Mouse (Mus musculus): ENCODE measurements around the gene Dnajc4. TPM values are rescaled to one million over a fixed set of nuclear protein-coding genes. Genes with fewer than 3 reads are reported as not detected.

Dnajc4 gene
- polyA plus RNA-seq (2015; fragmentation: Nextera tagmentation; extraction: Ambion mirVana), result 18.3 and 23.3 TPM in 2 replicates

- H3K27me3 ChIP-seq (replicated peaks; ENCODE audit: control insufficient read depth, insufficient read depth, low read length), result no peaks in the 10 kb centered on the region
- H3K36me3 ChIP-seq (ENCODE audit: control insufficient read depth, insufficient read depth), result no peaks in the 10 kb centered on the region
- H3K9ac ChIP-seq (replicated peaks; ENCODE audit: low read depth, low read length), result peak within 1 kb of the TSS; percentile 67
- peak; percentile 96 for ATAC-seq
- WGBS, result 2% methylated on average over 37 of the region's 37 CpGs
- peak within 1 kb of the TSS; percentile 85 for H3K4me2 ChIP-seq (ENCODE audit: low read length)
- no peaks in the 10 kb centered on the region for H3K9me3 ChIP-seq (ENCODE audit: control insufficient read depth, low read length)
- peaks cover 44% of the 10 kb centered on the region for H3K4me1 ChIP-seq (replicated peaks; ENCODE audit: control insufficient read depth, insufficient read depth, low read length)
- peak within 1 kb of the TSS; percentile 54; the same call in 1 of the 2 replicates for H3K27ac ChIP-seq (ENCODE audit: low read length)
- peak within 1 kb of the TSS; percentile 65 for H3K4me3 ChIP-seq (replicated peaks; ENCODE audit: low read length)
Observed at GRCm38 (mm10) chr19:6992011-6992858, at the start of gene Dnajc4. TSS of gene Dnajc4 (minus strand) at chr19:6992572.

GRCm38 (mm10) chr19:7041171-7041570 is 48.8 kb upstream of the Dnajc4 start:
- Histone ChIP-seq H3K4me1 (replicated peaks; ENCODE audit: control insufficient read depth, insufficient read depth, low read length) (peaks cover 29% of the 10 kb centered on the region), H3K36me3 (ENCODE audit: control insufficient read depth, insufficient read depth) (no peaks in the 10 kb centered on the region), H3K27me3 (replicated peaks; ENCODE audit: control insufficient read depth, insufficient read depth, low read length) (no peaks in the 10 kb centered on the region), H3K9me3 (ENCODE audit: control insufficient read depth, low read length) (no peaks in the 10 kb centered on the region), H3K4me2 (ENCODE audit: low read length) (no peak overlapping the region), H3K4me3 (replicated peaks; ENCODE audit: low read length) (no peak overlapping the region; the same call in 1 of the 2 replicates), H3K9ac (replicated peaks; ENCODE audit: low read depth, low read length) (no peak overlapping the region), H3K27ac (ENCODE audit: low read length) (no peak overlapping the region)
- no peak for ATAC-seq
- 73% methylated on average over 2 of the region's 2 CpGs for WGBS

- Histone ChIP-seq H3K27ac (ENCODE audit: low read length) (peak overlapping the region; percentile 98), H3K4me3 (replicated peaks; ENCODE audit: low read length) (peak overlapping the region; percentile 64), H3K9me3 (ENCODE audit: control insufficient read depth, low read length) (no peaks in the 10 kb centered on the region), H3K36me3 (ENCODE audit: control insufficient read depth, insufficient read depth) (no peaks in the 10 kb centered on the region), H3K27me3 (replicated peaks; ENCODE audit: control insufficient read depth, insufficient read depth, low read length) (no peaks in the 10 kb centered on the region), H3K4me2 (ENCODE audit: low read length) (peak overlapping the region; percentile 97), H3K9ac (replicated peaks; ENCODE audit: low read depth, low read length) (peak overlapping the region; percentile 82), H3K4me1 (replicated peaks; ENCODE audit: control insufficient read depth, insufficient read depth, low read length) (peaks cover 29% of the 10 kb centered on the region)
- no peak for ATAC-seq
- WGBS, result 21% methylated on average over 13 of the region's 13 CpGs
Observed at GRCm38 (mm10) chr19:7040637-7041130, 48.3 kb upstream of the Dnajc4 start.

- H3K4me2 ChIP-seq (ENCODE audit: low read length), result peak within 1 kb of the TSS; percentile 97
- H3K27ac ChIP-seq (ENCODE audit: low read length), result peak within 1 kb of the TSS; percentile 98
- peaks cover 29% of the 10 kb centered on the region for H3K4me1 ChIP-seq (replicated peaks; ENCODE audit: control insufficient read depth, insufficient read depth, low read length)
- peak within 1 kb of the TSS; percentile 98 for H3K4me3 ChIP-seq (replicated peaks; ENCODE audit: low read length)
- H3K9ac ChIP-seq (replicated peaks; ENCODE audit: low read depth, low read length), result peak within 1 kb of the TSS; percentile 96
- H3K36me3 ChIP-seq (ENCODE audit: control insufficient read depth, insufficient read depth), result peaks cover 2% of the 10 kb centered on the region; the same call in 1 of the 2 replicates
- no peaks in the 10 kb centered on the region for H3K27me3 ChIP-seq (replicated peaks; ENCODE audit: control insufficient read depth, insufficient read depth, low read length)
- ATAC-seq, result peak; percentile 99
- no peaks in the 10 kb centered on the region for H3K9me3 ChIP-seq (ENCODE audit: control insufficient read depth, low read length)
- WGBS, result under 1% methylated on average over 48 of the region's 49 CpGs
Observed at GRCm38 (mm10) chr19:7039841-7040636, 47.7 kb upstream of the Dnajc4 start, which contains the start of gene Stip1. TSS of gene Stip1 (minus strand) at chr19:7039967.

GRCm38 (mm10) chr19:7039088-7039720 is 46.8 kb upstream of the Dnajc4 start:
- Histone ChIP-seq H3K4me2 (ENCODE audit: low read length) (peak overlapping the region; percentile 93), H3K4me1 (replicated peaks; ENCODE audit: control insufficient read depth, insufficient read depth, low read length) (peaks cover 29% of the 10 kb centered on the region), H3K36me3 (ENCODE audit: control insufficient read depth, insufficient read depth) (peaks cover 7% of the 10 kb centered on the region), H3K27me3 (replicated peaks; ENCODE audit: control insufficient read depth, insufficient read depth, low read length) (no peaks in the 10 kb centered on the region), H3K4me3 (replicated peaks; ENCODE audit: low read length) (peak overlapping the region; percentile 98), H3K9me3 (ENCODE audit: control insufficient read depth, low read length) (no peaks in the 10 kb centered on the region), H3K9ac (replicated peaks; ENCODE audit: low read depth, low read length) (peak overlapping the region; percentile 96), H3K27ac (ENCODE audit: low read length) (peak overlapping the region; percentile 91)
- peak; percentile 0; the same call in 1 of the 2 replicates for ATAC-seq
- WGBS, result under 1% methylated on average over 35 of the region's 35 CpGs

- H3K36me3 ChIP-seq (ENCODE audit: control insufficient read depth, insufficient read depth), result peaks cover 40% of the 10 kb centered on the region
- WGBS, result 93% methylated on average over 5 of the region's 5 CpGs
- no peak overlapping the region for H3K27ac ChIP-seq (ENCODE audit: low read length)
- no peak overlapping the region for H3K4me2 ChIP-seq (ENCODE audit: low read length)
- no peaks in the 10 kb centered on the region for H3K27me3 ChIP-seq (replicated peaks; ENCODE audit: control insufficient read depth, insufficient read depth, low read length)
- no peak for ATAC-seq
- no peak overlapping the region for H3K9ac ChIP-seq (replicated peaks; ENCODE audit: low read depth, low read length)
- H3K9me3 ChIP-seq (ENCODE audit: control insufficient read depth, low read length), result no peaks in the 10 kb centered on the region
- peaks cover 21% of the 10 kb centered on the region for H3K4me1 ChIP-seq (replicated peaks; ENCODE audit: control insufficient read depth, insufficient read depth, low read length)
- H3K4me3 ChIP-seq (replicated peaks; ENCODE audit: low read length), result no peak overlapping the region
Observed at GRCm38 (mm10) chr19:7034006-7034405, 41.6 kb upstream of the Dnajc4 start.

- Histone ChIP-seq H3K4me2 (ENCODE audit: low read length) (no peak overlapping the region), H3K4me3 (replicated peaks; ENCODE audit: low read length) (no peak overlapping the region), H3K27ac (ENCODE audit: low read length) (no peak overlapping the region), H3K9ac (replicated peaks; ENCODE audit: low read depth, low read length) (no peak overlapping the region), H3K4me1 (replicated peaks; ENCODE audit: control insufficient read depth, insufficient read depth, low read length) (no peaks in the 10 kb centered on the region), H3K27me3 (replicated peaks; ENCODE audit: control insufficient read depth, insufficient read depth, low read length) (no peaks in the 10 kb centered on the region), H3K36me3 (ENCODE audit: control insufficient read depth, insufficient read depth) (peaks cover 59% of the 10 kb centered on the region), H3K9me3 (ENCODE audit: control insufficient read depth, low read length) (no peaks in the 10 kb centered on the region)
- WGBS, result 94% methylated on average over 5 of the region's 5 CpGs
- no peak for ATAC-seq
Observed at GRCm38 (mm10) chr19:7029531-7029930, 37.2 kb upstream of the Dnajc4 start.

- Histone ChIP-seq H3K36me3 (ENCODE audit: control insufficient read depth, insufficient read depth) (peaks cover 40% of the 10 kb centered on the region), H3K9me3 (ENCODE audit: control insufficient read depth, low read length) (no peaks in the 10 kb centered on the region), H3K27ac (ENCODE audit: low read length) (no peak overlapping the region), H3K4me1 (replicated peaks; ENCODE audit: control insufficient read depth, insufficient read depth, low read length) (no peaks in the 10 kb centered on the region), H3K9ac (replicated peaks; ENCODE audit: low read depth, low read length) (no peak overlapping the region), H3K27me3 (replicated peaks; ENCODE audit: control insufficient read depth, insufficient read depth, low read length) (no peaks in the 10 kb centered on the region), H3K4me3 (replicated peaks; ENCODE audit: low read length) (no peak overlapping the region), H3K4me2 (ENCODE audit: low read length) (no peak overlapping the region)
- 58% methylated on average over 3 of the region's 3 CpGs for WGBS
- ATAC-seq, result peak; percentile 57; the same call in 1 of the 2 replicates
Observed at GRCm38 (mm10) chr19:7020224-7020641, 27.9 kb upstream of the Dnajc4 start.

Data from forebrain, embryonic 16.5 days (tissue).